Mouse (Mus musculus) G1E (cell line): ENCODE measurements at regions not wholly inside any gene's neighbourhood (a gene's known extent, or its start where the extent isn't known, plus 50 kb on each side); places are given as distances from the start of the nearest gene placed in this dataset.

Experiments
- CTCF ChIP-seq: IDR thresholded peaks from 2 replicates; pipeline ENCODE4 v1.5.1; 2012; ENCODE audit warnings: low read depth, low read length, inconsistent platforms, mixed read lengths
- GATA1 ChIP-seq: IDR thresholded peaks from 2 replicates; pipeline ENCODE4 v1.6.1; 2012; ENCODE audit warnings: borderline replicate concordance, low read length, inconsistent platforms, mixed read lengths
- POLR2AphosphoS5 ChIP-seq: IDR thresholded peaks from 2 replicates; pipeline ENCODE4 v1.6.1; 2012; ENCODE audit warnings: low read depth, low read length, inconsistent platforms; ENCODE audit not compliant: insufficient replicate concordance

DNA sequence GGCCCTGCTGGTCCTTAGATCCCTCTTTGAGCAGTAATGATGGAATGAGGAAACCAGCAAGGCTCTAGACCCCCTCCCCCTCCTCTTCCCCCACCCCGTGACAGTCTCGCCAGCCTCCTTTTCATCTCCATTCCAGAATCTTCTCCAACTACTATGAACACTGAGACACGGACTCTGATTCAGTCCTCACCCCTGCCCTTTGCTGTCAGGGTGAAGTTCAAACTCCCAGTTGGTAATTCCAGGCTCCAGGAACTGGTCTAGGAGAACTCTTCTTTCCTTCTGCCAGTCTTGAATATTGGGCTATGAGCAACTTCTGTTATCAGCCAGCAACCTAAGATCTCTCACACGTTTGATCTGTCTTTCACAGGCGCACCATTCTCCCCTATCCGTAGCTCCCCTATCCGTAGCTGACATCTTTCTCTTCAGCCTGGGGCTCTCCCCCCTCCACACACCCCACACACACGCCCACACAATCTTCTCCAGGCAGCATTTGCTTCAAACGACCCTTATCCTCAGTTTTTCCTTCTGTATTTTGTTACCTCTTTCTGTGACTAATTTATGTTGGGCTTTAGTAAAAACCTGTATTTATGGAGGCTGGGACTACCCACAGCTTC, 128.6 kb upstream of the Rreb1 start:
- no peak for TF ChIP-seq GATA1
- no peak for TF ChIP-seq CTCF
- TF ChIP-seq POLR2AphosphoS5: no peak
